Mouse (Mus musculus): ENCODE measurements around the gene Wdr77. TPM values are rescaled to one million over a fixed set of nuclear protein-coding genes. Genes with fewer than 3 reads are reported as not detected.
"Not testable (repeated sequence)": the region's sequence is repeated elsewhere in the genome, so short reads cannot be mapped to it uniquely, and the experiment has no call there.

Wdr77 gene
- polyA plus RNA-seq, 1 experiment, result 56.9 TPM

DNA sequence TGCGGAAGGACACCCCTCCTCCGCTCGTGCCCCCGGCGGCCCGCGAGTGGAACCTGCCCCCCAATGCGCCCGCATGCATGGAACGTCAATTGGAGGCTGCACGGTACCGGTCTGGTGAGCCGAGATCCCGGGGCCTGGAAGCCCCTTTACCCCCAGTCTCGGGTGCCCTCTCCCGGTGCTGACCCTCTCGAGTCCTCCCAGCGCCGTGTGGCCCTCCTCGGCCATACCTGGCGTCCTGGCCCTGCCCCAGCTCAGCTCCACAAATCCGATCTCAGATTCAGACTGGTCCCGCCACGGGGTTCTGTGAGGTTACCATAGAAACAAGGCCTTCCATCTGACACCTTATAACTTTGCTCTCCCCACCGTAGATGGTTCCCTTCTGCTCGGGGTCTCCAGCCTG lies 416 bp downstream of the Wdr77 start:
- peak overlapping the region; percentile 37; the same call in 1 of the 2 replicates for H3K27ac ChIP-seq (ENCODE audit: insufficient read depth, low read length)
- no peak for DNase-seq
- TF ChIP-seq POLR2A (IDR thresholded peaks at IDR 0.05; ENCODE audit: borderline replicate concordance, insufficient read depth, low read length) (no peak), CTCF (IDR thresholded peaks at IDR 0.05; ENCODE audit: borderline replicate concordance, insufficient read depth, low read depth, low read length) (no peak)
- no peaks in the 10 kb centered on the region for H3K27me3 ChIP-seq (ENCODE audit: control insufficient read depth, insufficient read depth, low read length)
- WGBS, result 2% methylated on average over 26 of the region's 26 CpGs
- no peaks in the 10 kb centered on the region; the same call in 1 of the 2 replicates for H3K4me1 ChIP-seq (ENCODE audit: control insufficient read depth, insufficient read depth, low read length)
- H3K4me3 ChIP-seq (replicated peaks; ENCODE audit: insufficient read depth, low read depth, low read length), result peak overlapping the region; percentile 69

DNA sequence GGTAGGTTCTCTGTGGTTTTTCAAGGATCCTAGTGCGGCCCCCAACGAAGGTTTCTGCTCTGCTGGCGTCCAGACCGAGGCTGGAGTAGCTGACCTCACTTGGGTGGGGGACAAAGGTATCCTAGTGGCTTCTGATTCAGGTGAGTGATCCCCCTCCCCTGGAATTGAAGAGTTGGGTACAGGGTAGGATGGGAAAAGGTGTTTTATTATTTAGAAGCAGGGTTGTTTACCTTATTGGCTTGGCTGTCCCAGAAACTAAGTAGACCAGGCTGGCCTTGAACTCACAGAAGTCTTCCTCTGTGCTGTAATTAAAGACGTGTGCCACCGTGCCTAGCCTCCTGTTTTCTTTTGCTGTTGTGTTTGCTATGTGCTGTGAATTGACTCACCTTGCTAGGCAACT lies 830 bp downstream of the Wdr77 start, which contains the start of gene Atp5f1:
Gene Atp5f1, minus strand, starts transcription at position 101 of the 400 bp plus-strand sequence.
- Histone ChIP-seq H3K4me3 (replicated peaks; ENCODE audit: insufficient read depth, low read depth, low read length) (peak within 1 kb of the TSS; percentile 69), H3K27ac (ENCODE audit: insufficient read depth, low read length) (peak within 1 kb of the TSS; percentile 79), H3K4me1 (ENCODE audit: control insufficient read depth, insufficient read depth, low read length) (no peaks in the 10 kb centered on the region; the same call in 1 of the 2 replicates), H3K27me3 (ENCODE audit: control insufficient read depth, insufficient read depth, low read length) (no peaks in the 10 kb centered on the region)
- WGBS, result 8% methylated on average over 6 of the region's 6 CpGs
- DNase-seq, result no peak
- no peak for TF ChIP-seq CTCF (IDR thresholded peaks at IDR 0.05; ENCODE audit: borderline replicate concordance, insufficient read depth, low read depth, low read length)
- no peak for TF ChIP-seq POLR2A (IDR thresholded peaks at IDR 0.05; ENCODE audit: borderline replicate concordance, insufficient read depth, low read length)

DNA sequence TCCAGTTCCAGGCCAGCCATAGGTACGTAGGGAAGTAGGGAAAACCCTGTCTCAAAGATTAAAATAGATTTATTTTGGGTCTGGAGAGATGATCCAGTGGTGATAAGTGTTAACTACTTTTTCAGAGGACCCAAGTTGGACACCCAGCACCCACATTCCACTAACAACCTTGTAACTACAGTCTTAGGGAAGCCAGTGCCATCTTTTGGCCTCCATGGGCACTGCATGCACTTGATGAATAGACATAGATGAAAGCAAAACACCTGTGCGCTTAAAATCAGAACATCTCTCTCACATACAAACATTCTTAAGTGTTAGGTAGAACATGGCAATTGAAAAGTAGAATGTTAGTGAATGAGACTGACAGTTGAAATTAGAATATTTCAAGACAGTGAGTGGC lies 1.5 kb downstream of the Wdr77 start:
- Histone ChIP-seq H3K27ac (ENCODE audit: insufficient read depth, low read length) (no peak overlapping the region), H3K4me1 (ENCODE audit: control insufficient read depth, insufficient read depth, low read length) (no peaks in the 10 kb centered on the region; the same call in 1 of the 2 replicates), H3K4me3 (replicated peaks; ENCODE audit: insufficient read depth, low read depth, low read length) (no peak overlapping the region), H3K27me3 (ENCODE audit: control insufficient read depth, insufficient read depth, low read length) (no peaks in the 10 kb centered on the region)
- TF ChIP-seq CTCF (IDR thresholded peaks at IDR 0.05; ENCODE audit: borderline replicate concordance, insufficient read depth, low read depth, low read length), result no peak
- no peak for TF ChIP-seq POLR2A (IDR thresholded peaks at IDR 0.05; ENCODE audit: borderline replicate concordance, insufficient read depth, low read length)
- WGBS, result 96% methylated on average over 2 of the region's 2 CpGs
- DNase-seq, result no peak

DNA sequence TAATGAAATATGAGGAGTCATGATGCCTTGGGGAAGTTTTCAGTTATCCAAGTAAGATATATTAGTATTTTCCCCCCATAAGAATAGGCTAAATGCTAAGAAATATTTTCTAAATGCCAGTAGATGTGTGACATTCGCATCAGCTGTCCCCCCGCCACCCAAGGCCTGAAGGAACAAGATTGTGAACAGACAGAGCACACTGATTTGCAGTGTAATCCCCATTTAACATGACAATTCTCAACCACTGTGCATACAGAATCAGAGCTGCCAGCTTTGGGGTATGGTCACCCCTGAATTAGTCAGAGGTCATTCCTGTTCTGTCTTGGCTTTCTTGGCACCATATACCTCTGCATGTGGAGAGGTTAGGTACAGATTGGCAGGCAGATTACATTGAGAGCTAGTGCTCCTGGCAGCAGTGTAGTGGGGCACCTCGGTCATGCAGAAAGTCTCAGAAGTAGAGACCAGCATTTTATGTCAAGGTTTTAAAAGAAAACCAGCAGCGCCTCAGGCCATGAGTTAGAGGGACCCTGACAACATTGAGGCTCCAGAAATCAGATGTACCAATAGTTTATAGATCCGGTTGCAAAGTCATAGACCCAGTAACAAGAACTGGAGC lies 12.8 kb downstream of the Wdr77 start:
- Histone ChIP-seq H3K27me3 (ENCODE audit: control insufficient read depth, insufficient read depth, low read length) (no peaks in the 10 kb centered on the region), H3K4me3 (replicated peaks; ENCODE audit: insufficient read depth, low read depth, low read length) (no peak overlapping the region), H3K27ac (ENCODE audit: insufficient read depth, low read length) (no peak overlapping the region), H3K4me1 (ENCODE audit: control insufficient read depth, insufficient read depth, low read length) (no peaks in the 10 kb centered on the region)
- 73% methylated on average over 5 of the region's 5 CpGs for WGBS
- DNase-seq, result no peak
- TF ChIP-seq POLR2A (IDR thresholded peaks at IDR 0.05; ENCODE audit: borderline replicate concordance, insufficient read depth, low read length), result no peak
- no peak for TF ChIP-seq CTCF (IDR thresholded peaks at IDR 0.05; ENCODE audit: borderline replicate concordance, insufficient read depth, low read depth, low read length)

DNA sequence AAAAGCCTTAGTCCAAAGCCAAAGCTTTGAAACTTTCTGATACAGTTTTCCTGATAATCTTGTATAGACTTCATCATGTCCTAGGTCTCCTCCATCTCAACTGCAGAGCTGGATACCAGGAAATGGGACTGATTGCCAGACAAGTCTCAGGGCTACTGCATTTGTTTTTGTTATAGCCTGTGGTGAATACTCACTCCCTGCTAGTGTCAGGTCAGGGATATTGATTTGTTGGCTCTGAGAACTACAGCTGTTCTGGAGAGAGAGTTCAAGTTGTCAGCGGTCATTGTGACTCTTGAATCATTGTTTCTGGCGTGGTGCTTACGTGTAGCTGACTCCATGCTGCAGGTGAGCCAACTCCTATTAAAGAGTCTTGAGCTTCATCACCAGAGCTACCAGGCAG lies 14.2 kb downstream of the Wdr77 start, which contains the start of gene Ovgp1:
Gene Ovgp1, plus strand, starts transcription at position 301 of the 400 bp plus-strand sequence.
- Histone ChIP-seq H3K4me3 (replicated peaks; ENCODE audit: insufficient read depth, low read depth, low read length) (no peak within 1 kb of the TSS), H3K27ac (ENCODE audit: insufficient read depth, low read length) (no peak within 1 kb of the TSS), H3K4me1 (ENCODE audit: control insufficient read depth, insufficient read depth, low read length) (no peaks in the 10 kb centered on the region; the same call in 1 of the 2 replicates), H3K27me3 (ENCODE audit: control insufficient read depth, insufficient read depth, low read length) (no peaks in the 10 kb centered on the region)
- TF ChIP-seq CTCF (IDR thresholded peaks at IDR 0.05; ENCODE audit: borderline replicate concordance, insufficient read depth, low read depth, low read length) (no peak), POLR2A (IDR thresholded peaks at IDR 0.05; ENCODE audit: borderline replicate concordance, insufficient read depth, low read length) (no peak)
- WGBS, result 66% methylated on average over 3 of the region's 3 CpGs
- no peak for DNase-seq

DNA sequence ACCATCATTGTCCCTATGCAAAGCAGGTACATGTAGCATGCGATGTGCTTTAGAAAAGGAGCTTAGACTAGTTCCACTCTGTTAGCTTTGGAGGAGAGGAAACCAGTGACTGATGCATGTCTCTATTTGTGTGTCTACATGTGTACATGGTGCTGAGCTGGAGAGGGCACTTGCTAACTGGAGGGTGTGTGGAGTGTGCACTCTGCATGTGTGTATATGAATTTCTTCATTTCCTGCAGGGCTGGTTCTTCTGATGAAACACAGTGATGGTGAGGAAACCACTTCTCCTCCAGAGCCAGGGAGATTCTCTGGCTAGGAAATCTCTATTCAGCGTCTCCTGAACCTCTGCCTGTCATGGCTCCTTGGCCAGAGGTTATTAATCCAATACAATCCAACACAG lies 15.0 kb downstream of the Wdr77 start:
- Histone ChIP-seq H3K27ac (ENCODE audit: insufficient read depth, low read length) (no peak overlapping the region), H3K4me3 (replicated peaks; ENCODE audit: insufficient read depth, low read depth, low read length) (no peak overlapping the region), H3K4me1 (ENCODE audit: control insufficient read depth, insufficient read depth, low read length) (no peaks in the 10 kb centered on the region; the same call in 1 of the 2 replicates), H3K27me3 (ENCODE audit: control insufficient read depth, insufficient read depth, low read length) (no peaks in the 10 kb centered on the region)
- WGBS, result 91% methylated on average over 2 of the region's 2 CpGs
- no peak for DNase-seq
- no peak for TF ChIP-seq CTCF (IDR thresholded peaks at IDR 0.05; ENCODE audit: borderline replicate concordance, insufficient read depth, low read depth, low read length)
- TF ChIP-seq POLR2A (IDR thresholded peaks at IDR 0.05; ENCODE audit: borderline replicate concordance, insufficient read depth, low read length), result no peak

DNA sequence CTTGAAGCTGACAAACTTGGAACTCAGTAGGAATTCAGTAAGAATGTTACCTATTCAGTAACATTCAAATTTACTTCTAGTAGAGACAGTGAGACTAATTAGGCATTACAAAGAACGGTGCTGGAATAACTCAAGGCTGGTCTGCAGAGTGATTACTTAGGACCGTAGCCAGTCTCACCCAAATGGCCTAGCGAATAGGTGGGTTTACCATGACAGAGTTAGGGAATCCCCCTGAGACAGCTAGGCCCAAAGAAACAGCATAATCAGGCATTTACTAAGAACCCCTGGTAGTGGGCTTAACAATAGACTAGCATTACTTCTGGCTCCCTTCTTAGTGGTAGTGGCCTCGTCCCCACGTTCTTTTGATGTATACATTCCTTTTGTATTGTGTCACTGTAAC lies 30.4 kb downstream of the Wdr77 start:
- WGBS, result 62% methylated on average over 5 of the region's 5 CpGs
- not testable (repeated sequence) for H3K4me3 ChIP-seq (replicated peaks; ENCODE audit: insufficient read depth, low read depth, low read length); H3K27me3 ChIP-seq (ENCODE audit: control insufficient read depth, insufficient read depth, low read length); H3K4me1 ChIP-seq (ENCODE audit: control insufficient read depth, insufficient read depth, low read length); H3K27ac ChIP-seq (ENCODE audit: insufficient read depth, low read length); DNase-seq

DNA sequence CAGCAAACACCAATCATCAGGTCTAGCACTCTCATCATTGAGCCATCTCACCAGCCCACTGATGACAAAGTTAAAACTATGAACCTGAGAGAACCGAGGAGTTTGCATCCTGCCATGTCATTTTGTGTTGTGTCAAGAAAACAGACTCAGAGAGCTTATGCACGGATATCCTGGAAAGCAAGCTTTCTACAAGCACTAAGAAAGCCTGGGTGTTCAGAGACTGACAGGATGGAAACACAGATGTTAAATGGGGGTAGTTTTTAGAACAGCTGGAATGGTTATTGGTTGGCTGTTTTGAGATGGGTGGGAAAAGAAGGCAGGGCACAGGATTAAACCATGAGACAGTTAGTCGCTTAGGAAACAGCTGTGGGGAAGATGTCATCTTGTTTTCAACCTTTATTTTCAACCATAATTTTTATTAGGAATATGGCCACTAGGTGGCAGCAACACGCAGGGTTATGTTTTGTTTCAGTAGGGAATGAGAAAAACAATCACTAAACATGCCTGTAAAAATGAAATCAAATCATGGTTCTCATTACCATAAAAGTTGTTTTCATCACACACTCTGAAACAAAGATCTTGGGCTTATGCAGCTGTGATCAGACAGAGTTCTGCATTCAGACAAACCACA lies 32.6 kb downstream of the Wdr77 start:
- H3K4me3 ChIP-seq (replicated peaks; ENCODE audit: insufficient read depth, low read depth, low read length), result no peak overlapping the region
- no peak overlapping the region for H3K27ac ChIP-seq (ENCODE audit: insufficient read depth, low read length)
- WGBS, result 27% methylated on average over 4 of the region's 4 CpGs
- no peaks in the 10 kb centered on the region for H3K4me1 ChIP-seq (ENCODE audit: control insufficient read depth, insufficient read depth, low read length)
- no peaks in the 10 kb centered on the region for H3K27me3 ChIP-seq (ENCODE audit: control insufficient read depth, insufficient read depth, low read length)
- DNase-seq, result peak; percentile 21 to 31
- peak; percentile 43 for TF ChIP-seq CTCF (IDR thresholded peaks at IDR 0.05; ENCODE audit: borderline replicate concordance, insufficient read depth, low read depth, low read length)
- TF ChIP-seq POLR2A (IDR thresholded peaks at IDR 0.05; ENCODE audit: borderline replicate concordance, insufficient read depth, low read length), result no peak
